Mouse (Mus musculus): ENCODE results near the gene Tubb2a.

The Tubb2a gene

GRCm38 (mm10) chr13:34077492-34078271, at the start of gene Tubb2a:
Tubb2a (minus strand) TSS chr13:34078007.
- peak; percentile 92 for DNase-seq

- DNase-seq: no peak
Measured at GRCm38 (mm10) chr13:34125711-34126110, 47.9 kb upstream of the Tubb2a start.

- DNase-seq: no peak
Measured at GRCm38 (mm10) chr13:34120536-34120935, 42.7 kb upstream of the Tubb2a start.

DNA sequence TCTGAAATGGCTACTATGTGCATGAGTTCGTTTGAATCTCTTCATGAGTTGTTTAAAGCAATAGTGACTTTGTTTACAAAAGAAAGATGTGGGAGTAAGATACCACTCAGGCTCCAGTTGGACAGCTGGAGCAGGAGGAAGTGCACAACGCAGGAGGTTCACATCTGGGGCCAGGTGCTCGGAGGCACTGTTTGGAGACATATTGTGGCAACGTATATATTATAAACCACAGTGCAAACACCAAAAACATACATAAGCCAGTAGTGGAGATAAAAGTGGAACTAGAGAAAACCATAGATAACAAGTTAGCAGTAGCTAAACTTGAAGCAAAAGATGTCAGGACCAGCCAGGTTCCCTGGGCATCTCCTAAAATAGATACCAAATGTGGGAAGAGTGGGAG, 41.6 kb upstream of the Tubb2a start:
- no peak for DNase-seq

DNA sequence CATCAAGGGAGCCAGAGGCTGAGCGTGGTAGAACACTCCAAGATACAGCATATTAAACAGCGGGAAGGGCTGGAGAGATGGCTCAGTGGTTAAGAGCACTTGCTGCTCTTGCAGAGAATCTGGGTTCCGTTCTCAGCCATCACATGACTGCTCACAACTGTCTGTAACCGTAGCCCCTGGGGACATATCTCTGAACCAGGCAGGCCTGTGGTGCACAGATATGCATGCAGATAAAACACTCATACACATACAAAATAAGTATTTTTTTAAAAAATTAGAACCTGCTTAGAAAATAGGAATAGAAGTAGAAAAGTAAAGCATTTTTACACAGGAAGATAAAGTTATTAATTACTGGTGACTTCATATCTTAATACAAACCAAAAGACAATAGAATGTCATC, 41.0 kb upstream of the Tubb2a start:
- DNase-seq: no peak

DNA sequence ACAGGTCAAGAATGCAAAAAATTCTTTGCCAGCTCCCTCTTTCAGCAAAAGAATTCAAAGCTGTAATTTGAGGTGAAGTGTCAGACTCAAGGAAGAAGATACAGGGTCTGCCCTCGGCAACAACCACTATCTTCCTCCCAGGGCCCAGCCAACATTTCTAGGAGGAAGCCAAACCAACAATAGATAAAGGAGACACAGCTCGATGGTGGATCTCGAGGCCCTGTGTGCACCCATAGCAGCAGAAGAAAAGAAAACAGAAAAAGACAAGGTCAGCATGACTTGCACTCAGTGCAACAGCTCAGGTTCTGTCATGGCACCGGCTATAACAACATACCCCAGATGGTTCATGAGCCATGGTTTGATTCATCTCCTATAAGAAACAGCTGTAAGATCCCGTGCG, 38.7 kb upstream of the Tubb2a start:
- no peak for DNase-seq

DNA sequence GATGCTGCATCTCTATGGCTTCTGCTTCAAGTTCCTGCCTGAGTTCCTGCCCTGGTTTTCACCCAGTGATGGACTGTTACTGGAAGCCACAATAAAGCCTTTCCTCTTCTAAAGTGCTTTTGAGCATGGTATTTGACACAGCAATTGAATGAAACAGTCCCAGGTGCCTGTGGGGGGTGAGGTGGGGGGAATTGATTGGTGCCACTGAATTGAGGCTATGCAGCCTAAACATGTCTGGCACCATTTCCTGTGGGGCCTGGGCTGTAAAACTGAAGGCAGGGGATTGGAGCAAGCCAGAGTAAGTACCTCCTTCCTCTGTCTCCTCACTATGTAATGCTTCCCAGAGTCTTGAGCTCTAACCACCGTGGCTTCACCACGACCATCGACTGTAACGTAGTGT, 36.8 kb upstream of the Tubb2a start:
- DNase-seq: no peak

DNA sequence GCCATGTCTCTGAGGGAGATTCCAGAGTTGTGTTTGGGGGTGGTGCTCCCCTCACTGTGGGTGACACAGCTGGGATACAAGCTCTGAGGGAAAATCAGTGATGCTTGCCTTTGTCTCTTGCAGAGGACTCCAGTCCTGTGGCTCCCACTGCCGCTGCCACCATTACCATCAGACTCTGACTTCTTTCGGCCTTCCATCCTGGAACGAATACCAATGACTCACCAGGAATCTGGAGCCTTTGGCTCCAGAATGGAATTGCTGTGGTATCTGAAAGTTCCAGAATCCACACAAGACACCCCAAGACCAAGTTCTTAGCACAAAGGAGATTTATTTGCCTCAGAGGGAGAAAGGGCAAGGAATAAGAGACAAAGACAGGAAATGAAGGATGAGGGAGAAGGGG, 35.3 kb upstream of the Tubb2a start:
- no peak for DNase-seq

DNA sequence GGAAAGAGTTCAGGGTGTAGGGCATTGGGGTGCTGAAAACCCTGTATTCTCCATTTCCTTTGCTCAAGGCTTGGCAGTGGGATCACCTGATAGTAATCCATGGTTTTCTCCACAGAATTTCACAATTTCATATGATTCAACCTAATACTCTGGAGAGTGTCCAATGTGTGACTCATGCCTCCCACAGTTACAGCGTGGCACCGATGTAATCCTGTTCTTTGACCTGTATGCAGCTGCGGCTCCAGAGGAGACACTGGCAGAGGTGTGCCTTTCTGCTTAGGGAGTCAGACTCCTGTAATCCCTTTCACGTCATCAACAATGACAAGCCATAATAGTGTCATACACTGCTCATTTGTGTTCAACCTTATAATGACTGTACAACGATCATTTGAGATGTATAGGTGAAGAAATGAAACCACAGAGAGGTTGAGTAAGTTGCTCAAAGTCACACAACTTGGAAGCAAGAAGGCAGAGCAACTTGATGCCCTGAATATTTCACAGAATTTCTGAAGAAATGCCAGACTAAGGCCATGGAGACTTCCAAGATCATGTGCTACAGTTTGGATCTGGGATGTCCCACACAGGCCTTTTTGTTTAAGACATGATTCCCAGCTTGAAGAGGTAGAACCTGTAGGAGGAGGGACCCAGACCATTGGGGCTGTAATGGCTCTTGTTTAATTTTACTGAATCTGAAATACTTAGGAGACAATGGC, 34.7 kb upstream of the Tubb2a start:
- DNase-seq: no peak

- DNase-seq: no peak
Measured at GRCm38 (mm10) chr13:34111878-34112277, 34.1 kb upstream of the Tubb2a start.

DNA sequence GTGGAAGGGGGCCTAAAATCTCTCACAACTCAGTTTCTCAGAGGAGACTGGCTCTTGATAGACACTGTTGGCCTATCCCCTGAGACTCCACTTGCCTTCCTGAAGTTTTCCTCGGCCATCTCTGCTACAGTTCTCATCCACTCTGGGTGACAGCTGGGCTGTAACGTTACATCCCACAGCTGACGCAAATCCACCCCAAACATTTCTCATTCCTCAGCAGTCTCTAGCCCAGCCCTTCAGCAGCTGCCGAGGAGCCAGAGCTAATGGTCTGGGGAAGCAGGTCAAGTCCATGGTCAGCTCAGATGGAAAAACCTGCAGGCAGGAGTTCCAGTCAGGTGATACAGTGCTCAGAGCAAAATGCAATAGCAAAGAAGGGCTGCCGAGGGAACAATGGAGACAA, 33.2 kb upstream of the Tubb2a start:
- DNase-seq: no peak

- no peak for DNase-seq
Measured at GRCm38 (mm10) chr13:34109677-34110058, 31.9 kb upstream of the Tubb2a start.

DNA sequence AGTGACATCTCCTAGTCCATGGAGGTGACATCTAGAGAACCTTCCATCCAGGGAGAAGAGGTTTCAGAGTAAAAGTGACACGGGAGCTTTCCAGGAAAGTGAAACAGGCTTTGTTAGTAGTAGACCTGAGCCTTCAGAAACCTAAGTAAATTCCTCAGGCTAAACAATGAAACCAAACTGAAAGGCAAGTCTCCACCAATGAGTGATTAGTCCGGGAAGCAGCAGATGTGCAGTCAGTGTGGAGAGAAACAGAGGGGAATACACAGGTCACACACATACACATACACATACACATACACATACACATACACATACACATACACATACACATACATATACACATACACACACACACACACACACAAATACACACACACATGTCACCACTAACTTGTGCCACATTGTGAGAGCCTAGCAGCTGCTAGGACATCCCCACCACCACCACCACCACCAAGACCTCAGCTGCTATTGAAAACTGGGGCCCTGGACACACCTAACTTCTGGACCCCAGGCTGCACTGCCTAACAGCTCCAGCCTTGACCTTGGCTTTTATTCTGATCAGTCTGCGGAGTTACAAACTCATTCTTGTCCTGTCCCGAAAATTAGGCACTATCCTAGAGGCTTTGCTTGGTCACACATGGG, 31.3 kb upstream of the Tubb2a start:
- DNase-seq: no peak

DNA sequence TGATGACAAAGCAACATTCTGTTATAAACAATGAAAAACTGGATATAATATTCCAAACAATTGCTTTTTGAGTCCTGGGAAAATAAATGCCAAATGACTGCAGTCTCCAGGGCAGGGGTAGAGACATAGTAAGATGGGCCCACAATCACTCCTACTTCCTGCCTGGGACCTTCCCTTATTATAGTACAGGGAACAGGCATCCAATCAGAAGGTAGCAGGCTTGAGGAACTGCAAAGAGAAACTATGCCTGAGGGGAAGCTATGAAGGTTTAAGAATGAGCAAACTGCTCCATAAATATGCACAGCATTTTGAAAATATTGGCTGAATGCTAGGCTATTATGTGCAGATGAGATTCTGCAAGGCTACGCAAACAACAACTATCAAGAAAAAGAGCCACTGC, 29.2 kb upstream of the Tubb2a start:
- no peak for DNase-seq

DNA sequence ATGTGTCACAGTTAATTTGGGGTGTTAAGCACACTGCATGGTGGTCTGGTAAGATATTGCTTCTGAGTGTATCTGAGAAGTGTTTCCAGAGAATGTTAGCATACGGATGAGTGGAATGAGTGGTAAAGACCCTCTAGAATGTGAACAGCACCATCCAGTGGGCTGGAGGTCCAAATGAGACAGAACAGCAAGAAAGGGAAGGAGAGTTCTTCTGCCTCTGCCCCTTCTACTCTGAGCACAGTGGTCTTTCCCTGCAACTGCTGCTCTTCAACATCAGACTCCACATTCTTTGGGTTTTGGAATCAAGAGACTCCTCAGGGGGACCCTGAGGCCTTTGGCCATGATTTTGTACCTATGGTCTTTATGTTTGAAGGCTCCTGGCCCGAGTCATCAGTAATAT, 28.4 kb upstream of the Tubb2a start:
- no peak for DNase-seq

DNA sequence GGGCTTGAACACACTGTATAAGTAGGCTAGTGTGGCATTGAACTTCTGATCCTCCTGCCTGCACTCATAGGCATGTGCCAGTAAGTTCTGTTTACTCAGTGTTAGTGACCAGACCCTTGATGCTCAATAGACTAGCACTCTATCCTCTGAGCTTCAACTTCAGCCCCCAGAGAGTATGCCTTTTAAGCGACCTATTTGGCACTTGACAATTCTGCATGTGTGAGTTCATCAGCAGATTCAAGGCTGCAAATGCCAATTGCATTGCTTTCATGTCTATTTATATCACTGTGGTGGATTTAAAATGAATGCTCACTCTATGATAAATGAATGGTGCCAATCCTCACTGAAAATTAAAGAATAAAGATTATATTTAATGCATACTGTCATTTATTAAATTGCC, 27.6 kb upstream of the Tubb2a start:
- DNase-seq: no peak

DNA sequence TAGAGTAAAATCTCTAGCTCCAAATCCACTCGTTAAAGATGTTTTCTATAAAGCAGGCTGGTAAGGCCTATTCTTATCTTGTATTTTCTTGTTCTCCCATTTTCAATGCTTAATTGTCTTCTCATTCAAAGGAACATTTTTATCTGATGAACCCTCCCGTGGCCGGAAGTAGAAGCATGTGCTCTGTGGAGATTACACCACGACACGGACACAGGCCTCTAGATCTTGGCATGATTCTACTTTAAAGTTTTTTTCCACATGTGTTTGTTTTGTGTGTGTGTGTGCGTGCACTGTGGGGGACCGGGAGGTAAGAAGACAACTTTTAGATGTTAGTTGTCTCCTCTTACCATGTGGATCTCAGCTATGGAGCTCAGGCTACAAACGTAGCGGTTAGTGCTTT, 24.1 kb upstream of the Tubb2a start:
- no peak for DNase-seq

DNA sequence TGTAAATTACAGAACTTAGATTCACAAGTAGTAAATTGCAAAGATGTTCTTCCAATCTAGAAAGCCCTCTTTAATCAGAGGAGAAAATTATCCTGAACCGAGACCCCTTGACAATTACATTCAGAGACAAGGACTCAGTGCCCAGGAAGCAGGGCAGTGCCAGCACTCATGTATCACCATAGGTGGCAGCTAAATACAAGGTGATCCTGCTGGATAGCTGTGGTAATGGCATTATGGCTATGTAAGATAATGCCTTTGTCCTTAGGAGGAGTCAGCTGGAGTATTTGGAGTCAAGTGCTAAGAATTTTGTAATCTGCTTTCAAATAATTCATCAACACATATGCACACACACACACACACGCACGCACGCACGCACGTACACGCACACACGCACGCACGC, 23.4 kb upstream of the Tubb2a start:
- DNase-seq: no peak

DNA sequence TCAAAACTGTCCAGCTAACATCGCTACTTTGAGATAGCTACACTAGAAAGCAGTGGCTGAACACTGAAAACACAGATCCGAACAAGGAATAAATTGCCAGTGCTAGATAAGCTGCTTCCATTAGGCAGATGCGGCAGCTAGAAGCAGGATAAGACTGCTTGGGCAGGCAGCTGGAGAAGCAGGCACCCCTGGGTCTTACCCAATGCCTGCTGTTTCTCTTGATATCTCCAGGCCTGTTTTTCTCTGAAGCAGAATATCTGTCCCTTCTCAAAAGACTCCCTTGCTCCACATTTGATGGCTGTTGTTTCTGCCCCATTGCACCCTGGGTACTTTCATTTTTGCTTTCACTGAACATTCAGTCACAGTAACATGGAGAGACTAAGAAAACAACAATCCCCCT, 22.9 kb upstream of the Tubb2a start:
- DNase-seq: no peak

DNA sequence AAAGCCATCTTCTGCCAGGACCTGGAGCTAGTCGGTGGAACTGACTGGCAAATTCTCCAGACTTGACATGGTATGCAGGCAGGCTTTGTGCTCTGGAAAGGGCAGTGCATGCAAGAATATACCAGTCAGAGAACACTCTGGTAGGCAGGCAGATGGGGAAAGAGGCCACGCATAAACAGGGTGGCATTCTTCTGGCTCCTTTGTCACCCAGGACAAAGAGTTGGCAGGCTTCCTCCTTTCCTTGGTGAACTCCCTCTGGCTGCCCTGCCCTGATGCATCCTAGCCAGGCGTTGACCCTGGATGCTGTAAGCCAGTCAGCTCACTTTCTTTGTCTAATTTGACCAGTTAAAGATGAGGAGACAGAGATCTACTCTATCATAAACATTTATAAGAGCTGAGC, 19.3 kb upstream of the Tubb2a start:
- no peak for DNase-seq

DNA sequence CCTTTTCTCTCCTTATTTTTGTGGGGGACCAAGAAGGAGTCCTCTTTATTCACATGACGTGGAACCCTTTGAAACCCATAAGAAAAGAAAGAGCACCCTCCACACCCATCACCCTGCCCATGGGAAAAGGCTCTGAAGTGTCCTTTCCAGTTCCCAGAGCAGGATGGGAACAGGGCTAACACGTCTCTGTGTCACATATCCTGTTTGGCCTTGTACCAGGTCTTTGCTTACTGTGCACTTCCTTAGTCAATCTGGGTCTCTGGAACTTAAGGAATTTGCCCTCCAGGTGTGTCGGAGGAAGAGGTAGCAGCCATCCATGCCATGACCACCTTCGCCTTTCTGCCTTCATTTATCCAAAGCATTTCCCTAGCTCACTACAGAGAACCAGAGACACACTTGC, 18.6 kb upstream of the Tubb2a start:
- DNase-seq: no peak

- peak; percentile 95 for DNase-seq
Measured at GRCm38 (mm10) chr13:34095542-34096435, 18.0 kb upstream of the Tubb2a start.

GRCm38 (mm10) chr13:34089358-34089757, 11.6 kb upstream of the Tubb2a start:
- no peak for DNase-seq

All from layer of hippocampus, adult 9-11 months (tissue).